Mouse (Mus musculus) hindbrain, embryonic 13.5 days (tissue): ENCODE measurements at regions not wholly inside any gene's neighbourhood (a gene's known extent, or its start where the extent isn't known, plus 50 kb on each side); places are given as distances from the start of the nearest gene placed in this dataset.

Experiments
- ATAC-seq: fragments of 200-750 bp; cut with Nextera tagmentation; 2 replicates; pipeline ENCODE4 v1.8.0; 2017; ENCODE audit warnings: moderate TSS enrichment; ENCODE audit not compliant: low FRiP score
- H3K27ac ChIP-seq: fragments of 300-500 bp; sonication (generic); 2 replicates; pipeline ENCODE4 v1.5.1; 2015; ENCODE audit warnings: inconsistent platforms, mild to moderate bottlenecking, moderate library complexity
- H3K27me3 ChIP-seq: fragments of 300-500 bp; sonication (generic); 2 replicates; pipeline ENCODE4 v1.6.1; 2015; ENCODE audit warnings: mild to moderate bottlenecking, inconsistent platforms
- H3K36me3 ChIP-seq: fragments of 300-500 bp; sonication (generic); 2 replicates; pipeline ENCODE4 v1.6.1; 2015; ENCODE audit warnings: mild to moderate bottlenecking, inconsistent platforms
- H3K4me1 ChIP-seq: fragments of 300-500 bp; sonication (generic); replicated peaks from 2 replicates; pipeline ENCODE4 v1.6.1; 2015; ENCODE audit warnings: inconsistent platforms
- H3K4me2 ChIP-seq: fragments of 300-500 bp; sonication (generic); 2 replicates; pipeline ENCODE4 v1.6.1; 2015; ENCODE audit warnings: inconsistent platforms, mild to moderate bottlenecking, moderate library complexity
- H3K4me3 ChIP-seq: fragments of 300-500 bp; sonication (generic); 2 replicates; pipeline ENCODE4 v1.5.1; 2015; ENCODE audit warnings: mild to moderate bottlenecking, inconsistent platforms
- H3K9ac ChIP-seq: fragments of 300-500 bp; sonication (generic); 2 replicates; pipeline ENCODE4 v1.6.1; 2015; ENCODE audit warnings: mild to moderate bottlenecking, inconsistent platforms
- H3K9me3 ChIP-seq: fragments of 300-500 bp; sonication (generic); 2 replicates; pipeline ENCODE4 v1.6.1; 2016; ENCODE audit warnings: inconsistent platforms
- WGBS: fragments of 180-500 bp; shearing (Covaris S2); methylation state at CpG from one replicate; pipeline ENCODE4 v1.1.7; 2015; 5-methylcytosine and 5-hydroxymethylcytosine counted together

DNA sequence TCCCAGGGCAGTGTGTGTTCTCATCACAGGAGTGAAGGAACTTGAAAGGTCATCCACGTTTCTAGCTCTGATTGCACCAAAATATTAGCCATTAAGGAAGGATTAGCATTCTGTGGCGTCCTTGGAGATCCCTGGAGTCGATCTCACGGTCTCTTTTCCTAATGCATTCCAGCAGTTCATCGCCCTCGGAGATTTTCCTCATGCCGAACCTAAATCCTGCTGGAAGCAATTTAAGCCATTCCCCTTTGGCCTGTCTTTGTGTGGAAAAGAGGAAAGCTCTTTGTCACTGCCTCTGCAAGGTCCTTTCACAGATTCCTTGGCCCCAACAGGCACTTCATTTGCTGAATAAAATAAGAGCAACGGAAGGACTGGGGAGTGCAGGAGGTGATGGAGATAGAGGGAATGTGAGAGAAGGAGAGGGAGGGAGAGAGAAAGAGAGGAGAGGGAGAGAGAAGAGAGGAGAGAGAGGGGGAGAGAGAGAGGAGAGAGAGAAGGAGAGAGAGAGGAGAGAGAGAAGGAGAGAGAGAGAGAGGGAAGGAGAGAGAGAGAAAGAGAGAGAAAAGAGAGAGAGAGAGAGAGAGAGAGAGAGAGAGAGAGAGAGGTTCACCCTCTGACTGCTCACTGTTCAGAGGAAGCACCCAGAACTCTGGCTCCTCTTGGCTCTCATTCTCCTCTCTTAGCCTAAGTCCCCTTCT lies 177.2 kb upstream of the Zfp462 start:
- Histone ChIP-seq H3K9ac (no peak overlapping the region), H3K9me3 (no peaks in the 10 kb centered on the region), H3K27me3 (no peaks in the 10 kb centered on the region), H3K4me3 (no peak overlapping the region), H3K36me3 (no peaks in the 10 kb centered on the region), H3K4me1 (no peaks in the 10 kb centered on the region), H3K4me2 (no peak overlapping the region), H3K27ac (no peak overlapping the region)
- ATAC-seq: no peak
- WGBS: 20% methylated on average over 8 of the region's 8 CpGs

DNA sequence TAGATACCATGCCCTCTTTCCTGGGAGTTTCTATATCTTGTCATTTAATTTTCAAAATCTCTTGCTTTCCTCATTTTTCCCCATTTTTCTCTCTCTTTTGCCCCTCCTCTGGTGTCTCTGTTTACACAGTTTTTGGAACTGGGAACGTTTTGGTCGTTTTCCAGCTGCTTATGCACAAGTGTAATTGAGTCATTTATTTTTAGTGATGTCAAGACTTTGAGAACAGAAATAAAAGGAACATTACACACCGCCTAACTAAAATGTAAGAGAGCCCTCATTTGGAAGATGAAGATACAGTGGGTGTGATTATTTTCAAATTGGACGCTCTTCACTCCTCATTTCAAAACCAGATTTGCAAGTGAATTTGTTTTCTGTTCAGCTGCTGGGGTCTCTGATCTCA lies 176.0 kb upstream of the Zfp462 start:
- no peak for ATAC-seq
- H3K27me3 ChIP-seq: no peaks in the 10 kb centered on the region
- H3K4me1 ChIP-seq: no peaks in the 10 kb centered on the region
- H3K9ac ChIP-seq: no peak overlapping the region
- H3K27ac ChIP-seq: no peak overlapping the region
- H3K4me3 ChIP-seq: no peak overlapping the region
- no peaks in the 10 kb centered on the region for H3K9me3 ChIP-seq
- 58% methylated on average over 4 of the region's 4 CpGs for WGBS
- no peak overlapping the region for H3K4me2 ChIP-seq
- H3K36me3 ChIP-seq: no peaks in the 10 kb centered on the region

DNA sequence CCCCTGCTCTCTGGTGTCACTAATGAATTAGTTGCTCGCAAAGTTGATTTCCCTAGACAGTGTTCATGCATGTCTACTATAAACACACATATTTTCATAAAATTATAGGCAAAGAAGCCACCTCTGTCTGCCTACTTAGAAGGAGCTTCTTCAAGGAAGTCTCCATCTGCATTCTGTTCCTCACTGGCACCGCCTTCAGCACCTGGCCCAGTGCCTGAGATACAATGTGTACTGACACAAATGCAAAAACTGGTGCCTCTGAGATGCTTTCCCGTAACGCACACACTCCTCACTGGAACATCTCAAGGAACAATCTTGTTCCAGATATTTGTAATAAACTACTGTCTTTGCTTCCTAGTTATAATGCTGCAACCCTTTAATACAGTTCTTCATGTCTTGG lies 170.8 kb upstream of the Zfp462 start:
- Histone ChIP-seq H3K4me3 (no peak overlapping the region), H3K27me3 (no peaks in the 10 kb centered on the region), H3K4me1 (no peaks in the 10 kb centered on the region), H3K27ac (no peak overlapping the region), H3K9me3 (no peaks in the 10 kb centered on the region), H3K36me3 (no peaks in the 10 kb centered on the region), H3K9ac (no peak overlapping the region), H3K4me2 (no peak overlapping the region)
- WGBS: 83% methylated on average over 4 of the region's 4 CpGs
- ATAC-seq: no peak

DNA sequence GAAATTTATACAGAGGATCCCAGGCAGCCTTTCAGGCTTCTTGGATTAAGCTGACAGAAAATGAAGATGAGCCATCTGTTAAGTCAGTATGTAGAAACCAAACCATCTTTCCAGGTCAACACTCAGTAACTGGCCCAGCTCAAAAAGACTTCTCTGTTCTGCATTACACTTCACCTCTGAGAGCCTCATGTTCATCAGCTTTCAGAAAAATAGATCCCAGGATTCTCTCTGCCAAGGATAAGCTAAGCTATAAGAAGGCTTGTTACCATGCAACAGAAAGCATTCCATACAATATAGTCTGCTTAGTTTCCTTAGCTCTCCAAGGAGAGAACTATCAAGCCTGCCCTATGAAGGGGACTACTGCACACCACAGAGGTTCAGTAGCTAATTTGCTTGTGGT lies 170.1 kb upstream of the Zfp462 start:
- H3K4me3 ChIP-seq: no peak overlapping the region
- no peaks in the 10 kb centered on the region for H3K9me3 ChIP-seq
- H3K9ac ChIP-seq: no peak overlapping the region
- ATAC-seq: no peak
- no peak overlapping the region for H3K4me2 ChIP-seq
- H3K4me1 ChIP-seq: no peaks in the 10 kb centered on the region
- H3K36me3 ChIP-seq: no peaks in the 10 kb centered on the region
- H3K27me3 ChIP-seq: no peaks in the 10 kb centered on the region
- H3K27ac ChIP-seq: no peak overlapping the region

DNA sequence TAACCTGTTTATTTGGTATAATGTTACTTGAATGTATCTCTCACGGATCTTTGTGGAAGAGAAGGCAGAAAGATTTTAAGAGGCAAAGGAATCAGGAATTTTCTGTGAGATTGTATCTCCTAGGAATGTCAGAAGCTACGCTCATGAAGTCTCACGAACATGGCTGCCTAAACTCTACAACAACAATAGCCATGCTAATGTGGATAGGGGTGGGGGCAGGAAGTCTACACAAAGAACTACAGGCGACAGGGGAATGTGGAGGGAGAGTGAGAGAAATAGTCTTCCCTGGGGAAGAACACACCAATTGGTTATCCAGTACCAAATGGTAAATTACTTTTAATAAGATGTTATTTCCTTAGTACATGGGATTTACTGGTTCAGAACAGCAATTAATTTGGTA lies 164.3 kb upstream of the Zfp462 start:
- H3K4me1 ChIP-seq: no peaks in the 10 kb centered on the region
- no peak overlapping the region for H3K27ac ChIP-seq
- H3K4me3 ChIP-seq: no peak overlapping the region
- no peaks in the 10 kb centered on the region for H3K9me3 ChIP-seq
- WGBS: 54% methylated on average over 4 of the region's 4 CpGs
- no peak overlapping the region for H3K9ac ChIP-seq
- no peak for ATAC-seq
- H3K36me3 ChIP-seq: no peaks in the 10 kb centered on the region
- H3K4me2 ChIP-seq: no peak overlapping the region
- no peaks in the 10 kb centered on the region for H3K27me3 ChIP-seq

DNA sequence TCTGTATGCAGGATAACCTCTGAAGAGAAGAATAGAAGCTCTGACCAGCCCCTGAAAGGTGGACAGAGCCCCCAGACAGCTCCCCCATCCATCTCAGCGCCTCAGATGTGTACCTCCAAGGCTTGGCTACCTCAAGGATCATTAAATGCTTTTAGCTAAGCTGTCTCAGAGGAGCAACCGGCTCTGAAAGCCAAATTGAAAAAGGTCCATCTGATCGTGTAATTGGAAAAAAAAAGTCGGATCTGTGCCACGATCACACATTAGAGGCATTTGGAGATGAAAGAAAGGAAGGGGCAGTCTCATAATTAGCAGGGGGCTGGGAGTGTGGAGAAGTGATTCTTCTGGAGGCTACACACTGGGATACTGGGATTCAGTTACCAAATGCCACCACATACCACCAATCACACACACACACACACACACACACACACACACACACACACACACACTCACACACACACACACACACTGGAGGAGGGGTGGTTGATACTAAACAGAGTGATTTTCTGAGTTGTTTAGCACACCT lies 153.6 kb upstream of the Zfp462 start:
- ATAC-seq: no peak
- Histone ChIP-seq H3K4me1 (0 out of 2 replicates have a peak, but pooled peaks cover 6% of the 10 kb centered on the region), H3K9ac (no peak overlapping the region), H3K27me3 (no peaks in the 10 kb centered on the region), H3K36me3 (no peaks in the 10 kb centered on the region), H3K27ac (no peak overlapping the region), H3K4me2 (no peak overlapping the region), H3K9me3 (no peaks in the 10 kb centered on the region), H3K4me3 (no peak overlapping the region)
- WGBS: 49% methylated on average over 5 of the region's 5 CpGs

DNA sequence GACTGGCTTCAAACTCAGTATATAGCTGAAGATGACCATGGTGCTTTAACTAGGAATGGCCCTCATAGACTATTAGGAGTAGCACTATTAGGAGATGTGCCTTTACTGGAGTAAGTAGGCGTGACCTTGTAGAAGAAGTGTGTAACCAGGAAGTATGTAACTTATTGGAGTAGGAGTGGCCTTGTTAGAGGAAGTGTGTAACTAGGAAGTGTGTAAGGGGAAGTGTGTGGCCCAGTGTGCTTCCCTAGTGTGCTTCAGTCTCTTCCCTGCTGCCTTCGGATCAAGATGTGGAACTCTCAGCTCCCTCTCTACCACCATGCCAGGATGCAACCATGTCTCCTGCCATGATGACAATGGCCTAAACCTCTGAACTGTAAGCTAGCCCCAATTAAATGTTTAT lies 151.0 kb upstream of the Zfp462 start:
- WGBS: 97% methylated on average over 2 of the region's 2 CpGs
- Histone ChIP-seq H3K4me1 (0 out of 2 replicates have a peak, but pooled peaks cover 6% of the 10 kb centered on the region), H3K27me3 (no peaks in the 10 kb centered on the region), H3K4me2 (no peak overlapping the region), H3K9me3 (no peaks in the 10 kb centered on the region), H3K9ac (no peak overlapping the region), H3K4me3 (no peak overlapping the region), H3K27ac (no peak overlapping the region), H3K36me3 (no peaks in the 10 kb centered on the region)
- ATAC-seq: no peak

DNA sequence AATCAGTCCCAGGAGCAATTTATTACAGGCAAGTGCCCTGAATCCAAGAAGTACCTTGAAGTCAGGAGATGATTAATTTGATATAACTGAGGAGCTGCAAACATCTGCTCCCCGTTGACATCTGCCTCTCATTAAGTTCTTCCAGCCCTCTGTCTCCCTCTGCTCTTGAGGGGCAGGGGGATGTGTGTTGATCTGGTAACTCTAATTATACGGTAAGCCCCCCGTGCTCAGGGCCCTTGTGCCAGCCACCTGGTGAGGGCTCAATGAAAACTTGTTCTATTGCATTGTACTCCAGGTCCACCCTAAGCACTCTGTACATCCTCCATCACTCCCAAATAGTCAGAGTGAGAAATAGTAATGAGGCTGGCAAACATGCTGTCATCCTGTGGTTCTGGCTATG lies 149.6 kb upstream of the Zfp462 start:
- Histone ChIP-seq H3K9ac (no peak overlapping the region), H3K27ac (no peak overlapping the region), H3K4me2 (no peak overlapping the region), H3K4me1 (0 out of 2 replicates have a peak, but pooled peaks cover 6% of the 10 kb centered on the region), H3K4me3 (no peak overlapping the region), H3K9me3 (no peaks in the 10 kb centered on the region), H3K27me3 (no peaks in the 10 kb centered on the region), H3K36me3 (no peaks in the 10 kb centered on the region)
- no peak for ATAC-seq
- 45% methylated on average over 3 of the region's 3 CpGs for WGBS

DNA sequence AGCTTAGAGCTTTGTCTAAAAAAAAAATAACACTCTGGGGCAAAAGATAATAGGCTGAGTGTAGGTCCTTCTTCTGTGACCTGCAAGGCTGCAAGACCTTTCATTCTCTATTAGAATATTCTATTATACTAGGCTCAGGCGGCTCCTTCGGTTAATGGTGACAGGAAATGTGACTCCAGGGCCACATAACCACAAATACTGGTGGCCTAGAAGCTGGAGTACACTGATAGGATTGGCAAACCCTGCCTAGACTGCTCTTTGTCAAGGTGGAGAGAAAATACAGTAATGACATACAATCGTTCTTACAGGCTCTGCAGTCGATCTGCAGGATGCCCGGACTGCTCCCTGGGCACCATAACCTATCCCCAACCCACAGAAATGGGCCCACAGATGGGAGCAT lies 146.3 kb upstream of the Zfp462 start:
- H3K9me3 ChIP-seq: no peaks in the 10 kb centered on the region
- H3K4me2 ChIP-seq: no peak overlapping the region
- 83% methylated on average over 5 of the region's 5 CpGs for WGBS
- no peaks in the 10 kb centered on the region for H3K36me3 ChIP-seq
- H3K4me1 ChIP-seq: 0 out of 2 replicates have a peak, but pooled peaks cover 6% of the 10 kb centered on the region
- no peak for ATAC-seq
- H3K27ac ChIP-seq: no peak overlapping the region
- H3K27me3 ChIP-seq: no peaks in the 10 kb centered on the region
- H3K4me3 ChIP-seq: no peak overlapping the region
- H3K9ac ChIP-seq: no peak overlapping the region

DNA sequence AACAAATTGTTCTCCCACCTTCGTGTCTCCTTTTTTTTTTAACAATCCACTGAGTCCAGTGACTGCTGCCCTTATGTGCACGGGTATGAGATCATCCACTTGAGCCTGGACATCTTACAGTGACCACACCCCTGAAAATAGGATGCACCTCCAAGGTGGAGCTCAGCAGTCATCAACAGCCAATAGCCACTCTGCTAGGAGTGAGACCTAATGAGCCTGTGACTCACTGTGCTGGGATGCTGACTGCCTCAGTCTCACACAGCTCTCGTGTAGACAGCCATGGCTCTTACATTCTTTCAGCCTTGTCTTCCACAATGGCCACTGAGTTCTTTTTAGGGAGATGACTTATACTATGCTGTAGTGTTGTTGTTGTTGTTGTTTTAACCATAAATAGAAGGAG lies 133.7 kb upstream of the Zfp462 start:
- H3K27ac ChIP-seq: no peak overlapping the region
- WGBS: 83% methylated on average over 3 of the region's 3 CpGs

DNA sequence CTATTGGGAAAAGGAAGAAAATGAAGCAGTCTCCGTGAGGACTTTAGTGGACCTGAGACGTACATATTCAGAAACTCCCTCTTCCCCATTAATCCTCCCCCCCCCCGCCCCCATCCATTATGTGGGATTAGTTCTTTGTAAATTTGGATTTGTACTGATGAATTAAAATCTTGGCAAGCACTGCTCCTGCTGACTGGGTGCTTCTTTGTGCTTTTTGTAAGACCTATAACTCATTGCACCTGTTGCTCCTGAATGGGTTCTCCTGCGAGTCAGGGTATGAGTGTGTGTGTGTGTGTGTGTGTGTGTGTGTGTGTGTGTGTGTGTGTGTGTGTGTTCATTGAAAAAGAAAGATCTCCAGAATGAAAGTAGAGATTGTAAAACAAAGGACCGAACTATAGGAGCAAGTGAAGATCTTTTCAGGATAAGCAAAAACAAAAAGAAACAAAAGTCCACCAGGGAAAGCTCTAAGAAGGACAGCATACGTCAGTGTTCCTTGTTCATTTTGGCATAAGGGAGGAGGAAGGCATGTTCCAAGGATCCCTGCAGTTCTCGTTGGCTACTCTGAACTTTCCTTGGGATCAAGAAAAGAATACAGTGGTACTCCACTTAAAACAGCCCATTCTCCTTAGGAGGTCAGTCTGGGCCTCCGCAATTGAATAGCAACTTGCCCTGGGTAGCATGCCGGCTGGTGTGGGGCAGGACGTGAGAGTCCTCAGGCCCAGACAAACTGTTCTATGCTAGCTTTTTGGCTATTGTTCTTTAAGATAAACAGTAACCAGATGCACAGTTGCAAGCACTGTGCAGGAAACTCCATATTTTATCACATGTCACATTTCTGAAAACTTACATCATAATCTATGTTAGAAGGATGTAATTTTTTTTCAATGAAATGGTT lies 131.9 kb upstream of the Zfp462 start:
- Histone ChIP-seq H3K36me3 (no peaks in the 10 kb centered on the region), H3K27ac (no peak overlapping the region), H3K4me1 (0 out of 2 replicates have a peak, but pooled peaks cover 4% of the 10 kb centered on the region), H3K9ac (no peak overlapping the region), H3K9me3 (no peaks in the 10 kb centered on the region), H3K4me3 (no peak overlapping the region), H3K4me2 (no peak overlapping the region), H3K27me3 (no peaks in the 10 kb centered on the region)
- no peak for ATAC-seq
- 32% methylated on average over 10 of the region's 10 CpGs for WGBS

More for the DNA sequence above, 133.7 kb upstream of the Zfp462 start:
- no peaks in the 10 kb centered on the region for H3K9me3 ChIP-seq
- 0 out of 2 replicates have a peak, but pooled peaks cover 4% of the 10 kb centered on the region for H3K4me1 ChIP-seq
- ATAC-seq: no peak
- no peak overlapping the region for H3K9ac ChIP-seq
- H3K36me3 ChIP-seq: no peaks in the 10 kb centered on the region
- H3K4me3 ChIP-seq: no peak overlapping the region
- H3K4me2 ChIP-seq: no peak overlapping the region
- no peaks in the 10 kb centered on the region for H3K27me3 ChIP-seq

DNA sequence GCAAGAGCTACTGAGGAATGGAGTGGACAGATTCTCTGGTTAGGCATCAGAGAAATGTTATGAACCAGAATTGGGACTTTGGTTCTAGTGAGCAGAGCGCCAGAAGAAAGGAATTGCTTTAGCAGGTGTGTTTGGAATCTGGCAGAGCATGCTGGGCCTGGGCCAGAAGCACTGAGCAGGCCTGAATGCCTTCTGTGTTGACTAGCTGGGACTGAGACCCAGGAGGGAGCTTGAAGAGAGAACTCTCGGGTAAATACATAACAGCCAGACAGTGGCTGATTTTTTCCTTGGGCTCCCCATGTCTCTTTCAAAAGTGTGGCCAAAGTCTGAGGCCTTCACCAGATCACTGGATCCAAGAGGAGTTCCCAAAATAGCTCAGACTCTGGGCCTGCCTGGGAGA lies 107.5 kb upstream of the Zfp462 start:
- no peak for ATAC-seq
- Histone ChIP-seq H3K9me3 (no peaks in the 10 kb centered on the region), H3K4me1 (peaks cover 15% of the 10 kb centered on the region), H3K27me3 (no peaks in the 10 kb centered on the region), H3K4me3 (no peak overlapping the region), H3K27ac (no peak overlapping the region), H3K36me3 (no peaks in the 10 kb centered on the region), H3K9ac (no peak overlapping the region), H3K4me2 (no peak overlapping the region)
- 67% methylated on average over 2 of the region's 2 CpGs for WGBS
